Mouse (Mus musculus): ENCODE data around the gene Dctn3. TPM values are rescaled to one million over a fixed set of nuclear protein-coding genes. Genes with fewer than 3 reads are reported as not detected.

The Dctn3 gene
- polyA plus RNA-seq, 1 experiment from 2014 or later, result 191 TPM

DNA sequence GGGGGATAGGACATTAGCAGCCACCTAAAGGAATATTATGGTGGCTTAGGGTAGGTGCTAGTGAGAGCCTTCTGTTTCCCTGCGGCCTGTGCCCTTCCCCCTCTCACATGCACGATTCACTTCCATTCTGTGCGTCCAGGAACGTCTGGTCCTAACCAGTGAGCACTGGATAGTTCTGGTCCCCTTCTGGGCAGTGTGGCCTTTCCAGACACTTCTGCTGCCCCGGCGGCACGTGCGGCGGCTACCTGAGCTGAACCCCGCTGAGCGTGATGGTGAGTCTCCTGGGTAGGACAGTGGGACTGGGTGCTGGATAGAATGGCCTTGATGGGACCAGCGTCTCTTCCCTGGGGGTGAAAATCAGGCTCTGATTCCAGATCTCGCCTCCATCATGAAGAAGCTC is 34.4 kb upstream of the Dctn3 start:
- H3K27me3 ChIP-seq, result no peaks in the 10 kb centered on the region
- H3K4me3 ChIP-seq, result no peak overlapping the region
- peaks cover 38% of the 10 kb centered on the region for H3K4me1 ChIP-seq
- H3K27ac ChIP-seq, result no peak overlapping the region
- H3K9me3 ChIP-seq (replicated peaks), result no peaks in the 10 kb centered on the region
- H3K4me2 ChIP-seq (replicated peaks), result no peak overlapping the region
- H3K36me3 ChIP-seq, result 0 out of 2 replicates have a peak, but pooled peaks cover 3% of the 10 kb centered on the region
- peak overlapping the region; percentile 23; the same call in 1 of the 2 replicates for H3K9ac ChIP-seq
- no peak for ATAC-seq (ENCODE audit: low FRiP score)
- WGBS, result 91% methylated on average over 13 of the region's 13 CpGs

- ATAC-seq (ENCODE audit: low FRiP score), result no peak
- Histone ChIP-seq H3K27me3 (no peaks in the 10 kb centered on the region), H3K4me3 (peak overlapping the region; percentile 71), H3K9me3 (replicated peaks) (no peaks in the 10 kb centered on the region), H3K4me2 (replicated peaks) (peak overlapping the region; percentile 91), H3K4me1 (peaks cover 29% of the 10 kb centered on the region), H3K27ac (no peak overlapping the region), H3K9ac (peak overlapping the region; percentile 78; the same call in 1 of the 2 replicates), H3K36me3 (0 out of 2 replicates have a peak, but pooled peaks cover 3% of the 10 kb centered on the region)
- 73% methylated on average over 8 of the region's 8 CpGs for WGBS
These were observed 33.5 kb upstream of the Dctn3 start for GRCm38 (mm10) chr4:41756440-41756839.

GRCm38 (mm10) chr4:41755338-41756305 is 32.7 kb upstream of the Dctn3 start, which contains the start of gene Sigmar1:
TSS of gene Sigmar1 (minus strand) at chr4:41756157.
- H3K4me2 ChIP-seq (replicated peaks), result peak within 1 kb of the TSS; percentile 91
- H3K9ac ChIP-seq, result peak within 1 kb of the TSS; percentile 78
- H3K36me3 ChIP-seq, result 0 out of 2 replicates have a peak, but pooled peaks cover 3% of the 10 kb centered on the region
- peak within 1 kb of the TSS; percentile 78 for H3K27ac ChIP-seq
- peak; percentile 69 for ATAC-seq (ENCODE audit: low FRiP score)
- peaks cover 21% of the 10 kb centered on the region for H3K4me1 ChIP-seq
- H3K27me3 ChIP-seq, result no peaks in the 10 kb centered on the region
- H3K9me3 ChIP-seq (replicated peaks), result no peaks in the 10 kb centered on the region
- WGBS, result under 1% methylated on average over 57 of the region's 57 CpGs
- H3K4me3 ChIP-seq, result peak within 1 kb of the TSS; percentile 71

DNA sequence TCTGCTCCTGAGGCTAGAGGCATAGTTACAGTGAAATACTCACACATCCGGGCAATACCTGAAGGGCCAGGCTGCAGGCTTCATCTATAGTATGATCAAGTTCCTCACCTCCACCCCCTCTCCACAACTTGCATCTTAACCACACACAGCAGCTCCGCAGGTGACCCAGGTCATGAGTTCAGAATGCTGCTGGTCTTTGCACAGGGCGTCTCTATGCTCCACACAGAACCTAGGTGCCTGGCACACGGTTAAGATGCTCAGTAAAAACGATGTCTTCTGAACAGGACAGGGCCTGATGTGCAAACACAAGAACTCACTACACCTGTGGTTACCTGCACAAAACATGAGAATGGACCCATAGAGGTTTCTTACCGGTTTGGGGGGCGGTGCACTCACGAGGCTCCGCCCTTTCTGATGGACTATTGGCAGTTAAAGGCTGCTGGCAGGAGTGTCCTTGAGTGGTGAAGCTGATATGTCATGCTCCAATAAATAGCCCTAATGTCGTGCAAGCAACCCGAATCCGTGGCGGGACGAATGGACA is 31.9 kb upstream of the Dctn3 start, which contains the start of gene Galt:
TSS of gene Galt (plus strand) at position 432 of the 541 bp plus-strand sequence.
- WGBS, result 14% methylated on average over 14 of the region's 14 CpGs
- no peaks in the 10 kb centered on the region for H3K9me3 ChIP-seq (replicated peaks)
- peak; percentile 59 for ATAC-seq (ENCODE audit: low FRiP score)
- 0 out of 2 replicates have a peak, but pooled peaks cover 3% of the 10 kb centered on the region for H3K36me3 ChIP-seq
- H3K27me3 ChIP-seq, result no peaks in the 10 kb centered on the region
- peak within 1 kb of the TSS; percentile 78 for H3K9ac ChIP-seq
- peaks cover 13% of the 10 kb centered on the region for H3K4me1 ChIP-seq
- peak within 1 kb of the TSS; percentile 78 for H3K27ac ChIP-seq
- H3K4me2 ChIP-seq (replicated peaks), result peak within 1 kb of the TSS; percentile 91
- peak within 1 kb of the TSS; percentile 71 for H3K4me3 ChIP-seq

DNA sequence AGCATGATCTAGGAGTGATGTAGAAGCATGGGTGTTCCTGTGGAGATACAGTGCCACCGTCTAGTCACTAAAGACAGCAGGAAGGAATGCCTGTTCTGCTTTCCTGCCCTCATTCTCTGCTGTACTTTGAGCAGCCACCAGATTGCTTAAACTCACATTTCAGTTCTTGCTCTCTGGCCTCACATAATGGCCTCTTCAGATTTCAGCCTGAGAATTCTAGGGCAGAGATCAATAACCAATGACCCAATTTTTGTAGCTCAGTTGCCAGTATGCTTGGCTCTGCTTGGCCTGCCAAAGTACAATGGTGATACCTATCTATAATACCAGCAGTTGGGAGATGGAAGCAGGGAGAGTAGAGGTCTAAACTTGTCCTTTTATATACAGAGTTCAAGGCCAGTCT is 22.1 kb upstream of the Dctn3 start:
- no peak overlapping the region for H3K9ac ChIP-seq
- H3K9me3 ChIP-seq (replicated peaks), result peaks cover 10% of the 10 kb centered on the region
- no peak overlapping the region for H3K27ac ChIP-seq
- H3K27me3 ChIP-seq, result no peaks in the 10 kb centered on the region
- no peak for ATAC-seq (ENCODE audit: low FRiP score)
- WGBS, result 68% methylated on average over 1 of the region's 1 CpGs
- H3K4me1 ChIP-seq, result peaks cover 8% of the 10 kb centered on the region
- H3K36me3 ChIP-seq, result 0 out of 2 replicates have a peak, but pooled peaks cover 3% of the 10 kb centered on the region
- no peak overlapping the region for H3K4me2 ChIP-seq (replicated peaks)
- H3K4me3 ChIP-seq, result no peak overlapping the region

DNA sequence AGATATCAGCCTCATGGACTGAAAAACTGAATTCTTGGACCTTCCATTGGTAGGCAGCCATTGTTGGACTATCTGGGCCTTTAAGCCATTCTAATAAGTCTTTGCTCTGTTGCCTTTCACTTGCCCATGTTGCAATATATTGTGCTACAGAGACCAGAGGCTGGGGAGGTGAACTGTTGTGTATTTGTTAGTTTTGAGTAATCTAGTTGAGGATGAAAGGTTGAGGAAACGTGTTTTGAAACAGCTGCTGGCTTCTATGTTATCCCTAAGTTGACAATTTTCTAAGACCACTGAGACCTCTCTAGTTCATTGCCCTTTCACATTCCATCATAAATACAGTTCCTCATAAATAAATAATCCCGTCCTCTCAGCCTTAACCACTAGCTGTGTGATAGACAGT is 21.2 kb upstream of the Dctn3 start:
- 73% methylated on average over 2 of the region's 2 CpGs for WGBS
- Histone ChIP-seq H3K4me2 (replicated peaks) (no peak overlapping the region), H3K27ac (no peak overlapping the region), H3K4me3 (no peak overlapping the region), H3K27me3 (no peaks in the 10 kb centered on the region), H3K9ac (no peak overlapping the region), H3K9me3 (replicated peaks) (peaks cover 10% of the 10 kb centered on the region), H3K4me1 (peaks cover 17% of the 10 kb centered on the region), H3K36me3 (peaks cover 6% of the 10 kb centered on the region; the same call in 1 of the 2 replicates)
- no peak for ATAC-seq (ENCODE audit: low FRiP score)

DNA sequence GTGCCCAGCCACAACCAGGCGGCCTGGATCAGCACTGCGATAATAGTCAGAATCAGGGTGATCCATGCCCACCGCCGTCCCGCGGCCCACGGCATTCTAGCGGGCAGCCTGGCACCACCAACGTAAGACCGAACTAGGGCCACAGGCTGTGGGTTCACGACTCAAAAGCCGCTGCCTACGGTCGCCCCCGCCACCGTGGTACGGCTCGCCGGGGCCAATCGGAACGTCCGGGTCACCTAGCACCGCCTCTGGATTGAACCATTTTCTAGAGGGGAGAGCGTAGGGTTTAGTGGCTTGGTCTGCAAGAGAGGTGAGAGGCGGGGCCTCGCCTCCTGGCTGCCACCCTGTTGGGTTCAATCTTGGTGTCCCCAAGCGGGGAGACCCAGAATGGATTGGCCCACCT is 18.2 kb upstream of the Dctn3 start:
- Histone ChIP-seq H3K9me3 (replicated peaks) (peaks cover 4% of the 10 kb centered on the region), H3K9ac (peak overlapping the region; percentile 77), H3K27ac (peak overlapping the region; percentile 87), H3K4me1 (peaks cover 17% of the 10 kb centered on the region), H3K4me2 (replicated peaks) (peak overlapping the region; percentile 90), H3K4me3 (peak overlapping the region; percentile 69), H3K36me3 (peaks cover 13% of the 10 kb centered on the region; the same call in 1 of the 2 replicates), H3K27me3 (no peaks in the 10 kb centered on the region)
- WGBS, result under 1% methylated on average over 27 of the region's 27 CpGs
- peak; percentile 97 for ATAC-seq (ENCODE audit: low FRiP score)

- H3K27me3 ChIP-seq, result no peaks in the 10 kb centered on the region
- H3K36me3 ChIP-seq, result peaks cover 13% of the 10 kb centered on the region; the same call in 1 of the 2 replicates
- H3K27ac ChIP-seq, result peak overlapping the region; percentile 87
- H3K9ac ChIP-seq, result peak overlapping the region; percentile 77
- 1% methylated on average over 48 of the region's 48 CpGs for WGBS
- peaks cover 17% of the 10 kb centered on the region for H3K4me1 ChIP-seq
- H3K4me2 ChIP-seq (replicated peaks), result peak overlapping the region; percentile 90
- H3K4me3 ChIP-seq, result peak overlapping the region; percentile 69
- no peaks in the 10 kb centered on the region; the same call in 1 of the 2 replicates for H3K9me3 ChIP-seq (replicated peaks)
- ATAC-seq (ENCODE audit: low FRiP score), result peak; percentile 85
These were observed 17.6 kb upstream of the Dctn3 start for GRCm38 (mm10) chr4:41740380-41741157.

GRCm38 (mm10) chr4:41739260-41739659 is 16.3 kb upstream of the Dctn3 start:
- peak overlapping the region; percentile 90; the same call in 1 of the 2 replicates for H3K4me2 ChIP-seq (replicated peaks)
- 0 out of 2 replicates have a peak overlapping the region, but pooled peaks have one; percentile 24 for H3K9ac ChIP-seq
- peaks cover 17% of the 10 kb centered on the region for H3K4me1 ChIP-seq
- H3K36me3 ChIP-seq, result peaks cover 13% of the 10 kb centered on the region; the same call in 1 of the 2 replicates
- no peak overlapping the region for H3K27ac ChIP-seq
- no peaks in the 10 kb centered on the region; the same call in 1 of the 2 replicates for H3K9me3 ChIP-seq (replicated peaks)
- WGBS, result 96% methylated on average over 13 of the region's 13 CpGs
- no peaks in the 10 kb centered on the region for H3K27me3 ChIP-seq
- no peak overlapping the region for H3K4me3 ChIP-seq
- no peak for ATAC-seq (ENCODE audit: low FRiP score)

GRCm38 (mm10) chr4:41738256-41738603 is 15.3 kb upstream of the Dctn3 start:
- Histone ChIP-seq H3K27ac (no peak overlapping the region), H3K27me3 (peaks cover 7% of the 10 kb centered on the region), H3K4me1 (peaks cover 17% of the 10 kb centered on the region), H3K9ac (no peak overlapping the region), H3K4me2 (replicated peaks) (no peak overlapping the region), H3K36me3 (peaks cover 13% of the 10 kb centered on the region; the same call in 1 of the 2 replicates), H3K4me3 (no peak overlapping the region), H3K9me3 (replicated peaks) (no peaks in the 10 kb centered on the region; the same call in 1 of the 2 replicates)
- no peak for ATAC-seq (ENCODE audit: low FRiP score)
- WGBS, result 53% methylated on average over 1 of the region's 1 CpGs

DNA sequence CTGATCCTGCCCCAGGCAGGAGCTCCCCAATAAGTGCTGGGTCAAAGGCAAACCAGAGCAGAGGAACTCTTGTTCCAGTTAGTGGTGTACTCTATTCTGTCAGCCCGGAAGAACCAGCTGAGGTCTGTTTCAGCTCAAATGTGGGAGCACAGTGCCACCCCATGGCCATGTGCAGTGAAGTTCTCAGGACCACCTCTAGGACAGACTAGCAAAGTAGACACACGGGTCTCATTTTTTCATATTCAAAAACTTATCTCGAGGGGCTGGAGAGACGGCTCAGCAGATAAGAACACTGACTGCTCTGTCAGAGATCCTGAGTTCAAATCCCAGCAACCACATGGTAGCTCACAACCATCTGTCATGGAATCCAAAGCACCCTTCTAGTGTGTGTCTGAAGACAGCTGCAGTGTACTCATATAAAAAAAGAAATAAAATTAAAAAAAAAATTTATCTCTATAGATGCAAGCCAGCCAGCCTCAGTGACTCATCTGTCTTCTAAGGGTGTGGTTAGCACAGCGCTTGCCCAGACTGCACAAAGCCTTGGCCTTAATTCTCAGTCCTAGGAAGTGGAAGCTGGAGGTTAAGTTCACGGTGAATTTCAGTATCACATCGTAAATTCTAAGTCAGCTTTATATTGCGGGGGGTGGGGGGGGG is 14.8 kb upstream of the Dctn3 start:
- no peak overlapping the region for H3K27ac ChIP-seq
- WGBS, result 50% methylated on average over 8 of the region's 8 CpGs
- peaks cover 17% of the 10 kb centered on the region for H3K4me1 ChIP-seq
- ATAC-seq (ENCODE audit: low FRiP score), result 0 out of 2 replicates have a peak, but pooled peaks have one; percentile 12
- peaks cover 13% of the 10 kb centered on the region; the same call in 1 of the 2 replicates for H3K36me3 ChIP-seq
- no peak overlapping the region for H3K4me3 ChIP-seq
- H3K4me2 ChIP-seq (replicated peaks), result no peak overlapping the region
- peaks cover 12% of the 10 kb centered on the region for H3K27me3 ChIP-seq
- H3K9me3 ChIP-seq (replicated peaks), result no peaks in the 10 kb centered on the region; the same call in 1 of the 2 replicates
- H3K9ac ChIP-seq, result no peak overlapping the region
